Mouse (Mus musculus): ENCODE measurements around the gene Mrps35. TPM values are rescaled to one million over a fixed set of nuclear protein-coding genes. Genes with fewer than 3 reads are reported as not detected.

Mrps35 gene
- polyA plus RNA-seq, 1 experiment from 2014 or later = 109 TPM

GRCm38 (mm10) chr6:147010811-147011520 is 31.6 kb upstream of the Mrps35 start:
- CTCF ChIA-PET = interaction anchor here (2.8 kb wide), 1 partner anchor 186 kb away, joined by 7 read pairs; no protein-coding TSS in a partner anchor
- in situ Hi-C loops (cut with MboI; ENCODE audit: low pct_unique_long_range_greater_than_20kb) = loop anchor here (25.0 kb wide), 2 partner anchors 951 to 1126 kb away; no protein-coding TSS in a partner anchor
- ATAC-seq (no peak), DNase-seq (ENCODE audit: low read depth, low spot score) (no peak)
- TF ChIP-seq CTCF (IDR thresholded peaks at IDR 0.05) = no peak
- POLR2A ChIA-PET = no interaction called here
- H3K27me3 ChIP-seq = no peaks in the 10 kb centered on the region

- ATAC-seq = no peak
- ChIA-PET CTCF (interaction anchor here (2.8 kb wide), 1 partner anchor 187 kb away, joined by 7 read pairs; no protein-coding TSS in a partner anchor), POLR2A (no interaction called here)
- in situ Hi-C loops (cut with MboI; ENCODE audit: low pct_unique_long_range_greater_than_20kb) = loop anchor here (25.0 kb wide), 2 partner anchors 951 to 1126 kb away; no protein-coding TSS in a partner anchor
- TF ChIP-seq CTCF (IDR thresholded peaks at IDR 0.05) = no peak
- no peaks in the 10 kb centered on the region for H3K27me3 ChIP-seq
- DNase-seq (ENCODE audit: low read depth, low spot score) = no peak
These were observed 31.0 kb upstream of the Mrps35 start for GRCm38 (mm10) chr6:147011555-147011954.

- in situ Hi-C loops (cut with MboI; ENCODE audit: low pct_unique_long_range_greater_than_20kb) = loop anchor here (25.0 kb wide), 2 partner anchors 950 to 1125 kb away; no protein-coding TSS in a partner anchor
- ChIA-PET POLR2A (no interaction called here), CTCF (interaction anchor here (2.8 kb wide), 1 partner anchor 187 kb away, joined by 7 read pairs; no protein-coding TSS in a partner anchor)
- no peak for DNase-seq (ENCODE audit: low read depth, low spot score)
- ATAC-seq = no peak
- no peak for TF ChIP-seq CTCF (IDR thresholded peaks at IDR 0.05)
- H3K27me3 ChIP-seq = no peaks in the 10 kb centered on the region
These were observed 30.6 kb upstream of the Mrps35 start for GRCm38 (mm10) chr6:147011977-147012376.

- ChIA-PET POLR2A (no interaction called here), CTCF (interaction anchor here (1.2 to 2.8 kb wide), 3 partner anchors 15 to 189 kb away, joined by 4 to 7 read pairs (median 5); no protein-coding TSS in a partner anchor)
- in situ Hi-C loops (cut with MboI; ENCODE audit: low pct_unique_long_range_greater_than_20kb) = loop anchor here (25.0 kb wide), 2 partner anchors 949 to 1124 kb away; no protein-coding TSS in a partner anchor
- no peaks in the 10 kb centered on the region for H3K27me3 ChIP-seq
- TF ChIP-seq CTCF (IDR thresholded peaks at IDR 0.05) = no peak
- DNase-seq (ENCODE audit: low read depth, low spot score) (no peak), ATAC-seq (no peak)
These were observed 29.0 kb upstream of the Mrps35 start for GRCm38 (mm10) chr6:147013546-147013945.

- H3K27me3 ChIP-seq = no peaks in the 10 kb centered on the region
- ATAC-seq (no peak), DNase-seq (ENCODE audit: low read depth, low spot score) (no peak)
- POLR2A ChIA-PET = no interaction called here
- CTCF ChIA-PET = no interaction called here
- no peak for TF ChIP-seq CTCF (IDR thresholded peaks at IDR 0.05)
- in situ Hi-C loops (cut with MboI; ENCODE audit: low pct_unique_long_range_greater_than_20kb) = loop anchor here (25.0 kb wide), 2 partner anchors 944 to 1119 kb away; no protein-coding TSS in a partner anchor
These were observed 24.7 kb upstream of the Mrps35 start for GRCm38 (mm10) chr6:147017906-147018305.

GRCm38 (mm10) chr6:147018364-147018763 is 24.2 kb upstream of the Mrps35 start:
- no peaks in the 10 kb centered on the region for H3K27me3 ChIP-seq
- no peak for TF ChIP-seq CTCF (IDR thresholded peaks at IDR 0.05)
- ATAC-seq (no peak), DNase-seq (ENCODE audit: low read depth, low spot score) (no peak)
- POLR2A ChIA-PET = no interaction called here
- CTCF ChIA-PET = no interaction called here
- in situ Hi-C loops (cut with MboI; ENCODE audit: low pct_unique_long_range_greater_than_20kb) = loop anchor here (25.0 kb wide), 2 partner anchors 944 to 1119 kb away; no protein-coding TSS in a partner anchor

GRCm38 (mm10) chr6:147021181-147021580 is 21.4 kb upstream of the Mrps35 start:
- no peaks in the 10 kb centered on the region for H3K27me3 ChIP-seq
- ChIA-PET POLR2A (no interaction called here), CTCF (interaction anchor here (1.2 kb wide), 1 partner anchor 15 kb away, joined by 4 read pairs; no protein-coding TSS in a partner anchor)
- no peak for TF ChIP-seq CTCF (IDR thresholded peaks at IDR 0.05)
- ATAC-seq (no peak), DNase-seq (ENCODE audit: low read depth, low spot score) (no peak)
- in situ Hi-C loops (cut with MboI; ENCODE audit: low pct_unique_long_range_greater_than_20kb) = loop anchor here (10.0 to 25.0 kb wide), 3 partner anchors 784 to 1116 kb away; no protein-coding TSS in a partner anchor

GRCm38 (mm10) chr6:147022375-147023132 is 20.0 kb upstream of the Mrps35 start:
- POLR2A ChIA-PET = no interaction called here
- no peaks in the 10 kb centered on the region for H3K27me3 ChIP-seq
- CTCF ChIA-PET = interaction anchor here (0.6 to 1.2 kb wide), 2 partner anchors 13 to 166 kb away, joined by 3 read pairs; no protein-coding TSS in a partner anchor
- no peak for TF ChIP-seq CTCF (IDR thresholded peaks at IDR 0.05)
- no peak for DNase-seq (ENCODE audit: low read depth, low spot score)
- no peak for ATAC-seq
- in situ Hi-C loops (cut with MboI; ENCODE audit: low pct_unique_long_range_greater_than_20kb) = loop anchor here (10.0 to 25.0 kb wide), 3 partner anchors 782 to 1115 kb away; no protein-coding TSS in a partner anchor

GRCm38 (mm10) chr6:147023133-147023395 is 19.5 kb upstream of the Mrps35 start:
- ChIA-PET POLR2A (no interaction called here), CTCF (interaction anchor here (0.6 to 1.2 kb wide), 2 partner anchors 12 to 167 kb away, joined by 3 read pairs; no protein-coding TSS in a partner anchor)
- DNase-seq (ENCODE audit: low read depth, low spot score) (no peak), ATAC-seq (no peak)
- in situ Hi-C loops (cut with MboI; ENCODE audit: low pct_unique_long_range_greater_than_20kb) = loop anchor here (10.0 to 25.0 kb wide), 3 partner anchors 782 to 1114 kb away; no protein-coding TSS in a partner anchor
- TF ChIP-seq CTCF (IDR thresholded peaks at IDR 0.05) = no peak
- no peaks in the 10 kb centered on the region for H3K27me3 ChIP-seq

- CTCF ChIA-PET = interaction anchor here (1.2 kb wide), 1 partner anchor 12 kb away, joined by 3 read pairs; no protein-coding TSS in a partner anchor
- no peaks in the 10 kb centered on the region for H3K27me3 ChIP-seq
- in situ Hi-C loops (cut with MboI; ENCODE audit: low pct_unique_long_range_greater_than_20kb) = loop anchor here (10.0 to 25.0 kb wide), 3 partner anchors 781 to 1114 kb away; no protein-coding TSS in a partner anchor
- TF ChIP-seq CTCF (IDR thresholded peaks at IDR 0.05) = no peak
- POLR2A ChIA-PET = no interaction called here
- DNase-seq (ENCODE audit: low read depth, low spot score) (no peak), ATAC-seq (no peak)
These were observed 19.0 kb upstream of the Mrps35 start for GRCm38 (mm10) chr6:147023568-147023967.

All from Patski (cell line).